Mouse (Mus musculus) mature B cell (primary cell): Measurements from ENCODE around the gene Slc5a9.
"Not testable (repeated sequence)": the region's sequence is repeated elsewhere in the genome, so short reads cannot be mapped to it uniquely, and the experiment has no call there.

Experiments
- in situ Hi-C: fragments of 300-500 bp; cut with MboI; formaldehyde crosslinking; loops from 2 replicates; pipeline ENCODE4 v1.14.3; 2019

Slc5a9 gene

GRCm38 (mm10) chr4:111902775-111903174 is at the start of gene Slc5a9:
Gene Slc5a9 (minus strand): TSS chr4:111902918.
- in situ Hi-C loops, result no loop called here

GRCm38 (mm10) chr4:111919092-111919491 is 16.4 kb upstream of the Slc5a9 start, which contains the start of gene Skint8:
Gene Skint8 (plus strand): TSS chr4:111919392.
- in situ Hi-C loops, result no loop called here

GRCm38 (mm10) chr4:111907926-111908325 is 5.2 kb upstream of the Slc5a9 start:
- in situ Hi-C loops, result no loop called here

GRCm38 (mm10) chr4:111901473-111901872 is 1.2 kb downstream of the Slc5a9 start:
- in situ Hi-C loops, result no loop called here

- in situ Hi-C loops, result not testable (repeated sequence)
Measured at GRCm38 (mm10) chr4:111900491-111900890, 2.2 kb downstream of the Slc5a9 start.

- in situ Hi-C loops, result no loop called here
Measured at GRCm38 (mm10) chr4:111898566-111898965, 4.2 kb downstream of the Slc5a9 start.

GRCm38 (mm10) chr4:111897755-111898154 is 5.0 kb downstream of the Slc5a9 start:
- in situ Hi-C loops, result no loop called here

GRCm38 (mm10) chr4:111892138-111892537 is 10.6 kb downstream of the Slc5a9 start:
- in situ Hi-C loops, result no loop called here

GRCm38 (mm10) chr4:111886607-111887006 is 16.1 kb downstream of the Slc5a9 start:
- in situ Hi-C loops, result no loop called here

GRCm38 (mm10) chr4:111886018-111886417 is 16.7 kb downstream of the Slc5a9 start:
- in situ Hi-C loops, result no loop called here

GRCm38 (mm10) chr4:111883543-111883942 is 19.2 kb downstream of the Slc5a9 start:
- in situ Hi-C loops, result no loop called here

GRCm38 (mm10) chr4:111880112-111880875 is 22.4 kb downstream of the Slc5a9 start:
- in situ Hi-C loops, result no loop called here

GRCm38 (mm10) chr4:111867743-111868401 is 34.8 kb downstream of the Slc5a9 start:
- in situ Hi-C loops, result no loop called here

- in situ Hi-C loops, result no loop called here
Measured at GRCm38 (mm10) chr4:111866701-111867100, 36.0 kb downstream of the Slc5a9 start.

GRCm38 (mm10) chr4:111852626-111853025 is 50.1 kb downstream of the Slc5a9 start:
- in situ Hi-C loops, result no loop called here

GRCm38 (mm10) chr4:111838882-111839281 is 63.8 kb downstream of the Slc5a9 start:
- in situ Hi-C loops, result no loop called here
